Mouse (Mus musculus): ENCODE results near the gene Rin2. TPM values are rescaled to one million over a fixed set of nuclear protein-coding genes. Genes with fewer than 3 reads are reported as not detected.

Rin2 gene
- total RNA-seq, 2 experiments from 2014 or later: 39.7 to 53.6 TPM

DNA sequence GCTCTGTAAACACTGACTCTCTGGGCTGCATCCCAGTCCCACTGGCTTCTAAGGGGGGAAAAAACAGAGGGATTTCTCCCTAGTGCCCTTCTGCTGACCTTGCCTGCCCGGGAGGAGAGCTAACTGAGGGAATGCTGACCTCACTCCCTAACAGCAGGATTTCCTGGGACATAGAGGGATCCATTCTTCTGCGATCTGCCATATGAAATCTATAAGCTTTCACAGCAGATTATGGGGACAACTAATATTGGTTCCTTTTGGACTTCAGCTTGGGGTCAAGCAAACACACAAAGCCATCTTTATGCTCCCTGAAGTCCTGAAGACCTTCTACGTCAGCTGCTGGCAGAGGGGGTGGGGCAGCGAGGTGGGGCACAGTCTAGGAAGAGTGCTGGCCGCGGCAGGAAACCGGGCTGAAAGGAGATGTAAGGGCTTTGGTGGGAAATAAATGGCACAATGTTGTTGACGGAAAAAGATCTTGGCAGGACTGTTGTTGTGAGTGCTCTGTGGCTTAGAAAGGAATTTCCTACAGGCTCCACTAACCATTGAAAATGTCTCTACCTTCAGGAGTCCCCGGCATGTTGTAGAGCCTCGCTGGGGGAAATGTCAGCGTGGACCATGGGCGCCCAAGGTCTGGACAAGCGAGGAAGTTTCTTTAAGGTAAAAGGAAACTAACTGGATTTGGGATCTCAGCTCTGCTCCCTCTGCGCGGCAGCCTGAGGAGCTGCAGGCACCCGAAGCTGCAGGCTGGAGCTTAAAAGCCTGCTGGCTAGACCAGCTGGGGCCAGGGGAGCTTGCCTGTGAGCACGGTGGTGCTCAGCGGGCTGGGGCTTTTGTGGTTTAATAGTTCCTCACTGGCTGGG, 111.0 kb downstream of the Rin2 start:
- peak; percentile 36 for ATAC-seq (ENCODE audit: poor library complexity, severe bottlenecking)

DNA sequence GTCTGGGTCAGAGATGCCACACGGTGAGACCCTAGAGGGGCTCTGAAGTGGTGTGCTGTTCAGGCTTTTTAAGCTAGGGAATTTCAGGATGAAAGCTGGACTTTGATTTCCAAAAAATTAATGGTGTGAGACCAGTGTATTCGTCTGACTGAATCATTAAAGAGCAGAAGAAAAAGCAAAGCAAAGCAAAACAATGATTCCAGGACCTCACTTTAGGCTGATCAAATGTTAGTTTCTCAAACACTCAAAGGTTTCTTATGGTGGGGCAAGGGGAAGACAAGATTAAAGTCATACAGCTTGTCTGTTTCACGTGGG, 111.6 kb downstream of the Rin2 start:
- no peak for ATAC-seq (ENCODE audit: poor library complexity, severe bottlenecking)

DNA sequence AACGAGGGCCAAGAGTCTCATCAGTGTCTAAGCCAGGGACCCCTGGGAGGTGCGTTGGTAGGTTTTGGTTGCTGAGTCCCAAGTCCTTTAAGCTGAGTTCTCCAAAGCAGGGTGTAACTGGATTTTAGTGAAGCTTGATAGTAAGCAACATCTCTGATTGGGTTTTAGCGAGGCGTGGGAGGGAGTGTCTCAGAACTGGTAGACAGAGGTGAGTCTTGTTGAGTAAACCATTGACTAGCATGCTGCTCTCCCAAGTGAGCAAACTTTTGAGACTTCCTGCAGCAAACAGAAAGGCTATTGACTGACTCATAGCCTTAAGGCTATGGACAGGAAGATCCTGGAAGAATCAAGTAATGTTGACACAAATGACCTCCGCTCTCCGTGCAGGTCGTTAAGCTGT, 112.5 kb downstream of the Rin2 start:
- no peak for ATAC-seq (ENCODE audit: poor library complexity, severe bottlenecking)

DNA sequence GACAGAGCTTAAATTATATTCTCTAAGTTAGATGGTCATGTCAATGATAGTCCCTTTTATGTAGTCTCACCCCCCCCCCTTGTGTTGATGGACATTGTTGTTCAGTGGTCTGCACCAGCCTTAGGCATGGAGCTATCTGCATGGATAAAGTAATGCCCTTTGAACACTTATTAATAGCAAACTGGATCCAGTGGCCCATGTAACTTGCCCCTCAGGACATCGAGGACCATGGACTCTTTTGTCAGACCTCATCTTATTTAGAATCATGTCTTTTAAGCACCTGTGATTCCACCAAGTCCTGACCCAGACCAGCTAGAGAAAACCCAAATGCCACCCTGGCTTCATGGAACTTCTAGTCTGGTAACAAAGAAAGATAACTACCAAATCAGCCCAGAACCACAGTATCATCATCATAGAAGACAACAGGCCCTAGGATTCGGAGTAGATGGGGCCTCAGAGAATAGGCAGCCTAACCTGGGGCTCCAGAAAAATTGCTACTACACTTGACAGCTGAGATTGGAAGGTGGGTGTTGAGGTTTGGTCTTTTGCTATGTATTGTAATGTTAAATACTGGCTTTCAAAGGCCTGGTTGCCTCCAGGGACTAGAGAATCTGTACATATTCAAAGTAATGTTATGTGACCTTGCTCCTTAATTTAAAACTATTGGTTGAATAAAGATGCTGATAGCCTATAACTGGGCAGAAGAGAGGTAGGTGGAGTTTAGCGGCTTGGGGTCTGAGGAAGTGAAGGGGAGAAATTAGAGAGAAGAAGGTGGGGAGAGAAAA, 113.7 kb downstream of the Rin2 start:
- no peak for ATAC-seq (ENCODE audit: poor library complexity, severe bottlenecking)

DNA sequence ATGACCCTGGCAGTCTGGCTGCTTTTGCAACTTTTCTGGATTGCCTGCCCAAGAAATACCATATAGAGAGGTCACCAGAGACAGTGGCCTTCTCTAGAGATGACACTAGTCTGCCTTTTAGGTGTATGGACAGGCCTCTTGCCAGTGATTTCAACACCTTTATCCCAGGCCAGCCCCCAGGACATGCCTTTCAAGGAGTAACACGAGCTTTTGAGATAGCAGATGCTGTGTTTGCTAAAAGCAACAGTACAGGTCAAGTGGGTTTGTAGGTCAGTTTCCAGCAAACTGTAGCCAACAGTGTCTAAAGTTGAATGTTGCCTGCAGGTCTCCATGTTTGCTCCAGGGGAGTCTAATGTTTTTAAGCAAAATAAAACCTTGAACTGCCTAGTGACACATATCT, 118.7 kb downstream of the Rin2 start:
- ATAC-seq (ENCODE audit: poor library complexity, severe bottlenecking): no peak

DNA sequence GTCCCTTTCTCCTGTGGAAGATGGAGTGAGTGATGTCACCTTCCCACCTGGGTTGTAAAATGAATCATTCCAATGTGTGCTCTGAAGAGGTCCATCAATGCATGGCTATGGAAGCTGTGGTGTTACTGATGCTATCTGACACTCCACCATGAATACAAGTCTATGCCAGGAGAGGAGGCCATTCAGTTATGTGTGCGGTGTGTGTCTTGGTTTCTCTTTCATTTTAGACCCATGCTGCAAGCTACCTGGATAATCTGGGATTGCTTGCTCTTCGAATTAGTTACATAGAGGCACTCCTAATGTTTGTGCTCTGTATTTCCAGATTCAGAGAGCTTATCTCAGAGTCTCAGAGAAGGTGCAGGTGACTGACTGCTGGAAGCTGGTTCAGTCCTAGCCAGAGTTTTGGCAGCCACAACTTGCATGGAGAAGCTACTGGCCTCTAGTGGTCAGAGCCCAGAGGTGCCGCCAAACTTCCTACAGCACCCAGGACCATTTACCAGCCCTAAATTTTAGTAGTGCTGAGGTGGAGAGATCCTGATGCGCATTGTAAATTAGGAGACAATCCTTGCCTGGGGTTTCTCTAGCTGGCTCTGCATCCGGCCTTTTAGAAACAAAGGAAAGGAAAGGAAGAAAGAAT, 119.4 kb downstream of the Rin2 start:
- peak; percentile 94 for ATAC-seq (ENCODE audit: poor library complexity, severe bottlenecking)

DNA sequence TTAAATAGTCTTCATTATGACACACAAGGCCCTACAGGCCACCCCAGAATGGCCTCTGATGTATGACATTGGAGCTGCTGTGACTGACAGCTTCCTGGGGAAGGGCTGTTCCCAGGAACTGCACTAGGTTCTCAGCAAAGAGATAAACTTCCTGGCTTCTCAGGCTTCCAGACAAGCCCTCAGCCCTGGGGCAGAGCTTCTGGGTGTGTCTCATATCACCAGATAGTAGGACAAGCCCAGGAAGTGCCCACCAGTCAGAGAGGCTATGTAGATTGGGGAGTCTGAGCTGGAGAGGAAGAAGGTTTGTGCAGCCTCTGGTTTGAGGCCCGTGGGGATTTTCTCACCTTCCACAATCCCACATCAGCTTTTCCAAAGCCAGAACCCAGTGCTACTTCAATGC, 122.8 kb downstream of the Rin2 start:
- no peak for ATAC-seq (ENCODE audit: poor library complexity, severe bottlenecking)

DNA sequence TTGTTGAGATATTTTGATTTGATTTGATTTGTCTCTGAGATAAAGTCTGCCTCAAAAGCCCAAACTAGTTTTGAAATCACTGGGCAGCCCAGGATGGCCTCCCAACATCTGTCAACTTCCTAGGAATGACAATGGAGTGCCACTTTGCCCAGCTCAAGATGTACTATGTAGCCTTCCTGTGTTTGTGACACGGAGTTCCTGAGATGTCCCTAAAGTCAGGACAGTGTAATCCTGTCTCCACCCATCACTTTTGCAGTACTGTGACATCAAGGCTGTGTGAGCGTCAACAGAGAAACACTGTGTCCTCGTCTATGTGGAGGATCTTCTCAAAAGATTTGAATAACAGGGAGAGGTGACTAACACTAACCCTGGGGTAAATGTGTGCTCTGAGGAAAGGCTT, 123.9 kb downstream of the Rin2 start:
- no peak for ATAC-seq (ENCODE audit: poor library complexity, severe bottlenecking)

DNA sequence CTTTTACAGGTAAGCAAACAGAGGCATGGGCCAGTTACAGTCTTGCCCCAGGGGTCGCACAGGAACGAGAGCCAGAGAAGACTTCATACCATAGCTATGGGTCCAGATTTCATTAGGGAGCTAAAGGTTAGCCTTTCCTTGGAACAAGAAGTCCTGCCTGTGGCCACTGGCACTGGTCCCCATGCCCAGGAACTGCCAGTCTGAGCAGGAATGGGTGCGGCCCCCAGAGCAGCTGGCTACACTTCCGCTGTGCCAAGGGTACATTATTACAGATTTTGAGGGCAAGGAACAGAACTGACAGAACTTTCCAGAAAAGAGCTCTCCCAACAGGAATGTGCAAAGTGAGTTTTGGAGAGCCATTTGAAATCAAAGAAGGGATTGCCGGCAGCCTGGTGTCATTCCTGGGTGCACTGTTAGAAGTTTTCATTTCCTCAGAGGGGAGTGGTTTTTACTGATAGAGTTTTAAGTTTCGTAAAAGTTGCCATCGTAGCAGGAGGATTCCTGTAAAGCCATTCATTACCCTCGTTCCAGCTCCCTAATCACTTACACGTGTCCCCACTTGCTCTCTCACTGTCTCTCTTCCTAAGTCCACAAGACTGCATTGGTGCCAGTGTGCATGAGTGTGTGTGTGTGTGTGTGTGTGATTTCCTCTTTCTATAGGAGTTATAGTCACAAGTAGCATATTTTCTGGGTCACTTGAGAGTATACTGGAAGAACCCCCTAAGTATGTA, 126.5 kb downstream of the Rin2 start:
- ATAC-seq (ENCODE audit: poor library complexity, severe bottlenecking): no peak

DNA sequence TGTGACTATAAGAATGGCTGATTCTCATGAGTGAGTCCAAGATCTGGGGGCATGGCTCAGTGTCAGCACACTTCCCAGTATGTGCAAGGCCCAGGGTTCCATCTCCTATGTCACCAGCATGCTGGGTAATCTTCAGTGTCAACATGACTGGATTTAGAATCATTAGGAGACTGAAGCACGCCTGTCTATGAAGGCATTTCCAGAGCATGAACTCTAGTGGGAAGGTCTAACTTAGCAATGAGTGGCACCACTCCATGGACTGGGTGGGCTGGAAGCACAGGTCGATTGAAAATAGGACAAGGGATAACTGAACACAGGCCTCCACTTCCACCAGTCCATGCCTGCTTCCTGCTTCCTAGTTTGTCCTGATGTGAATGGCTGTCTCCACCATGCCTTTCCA, 127.6 kb downstream of the Rin2 start:
- no peak for ATAC-seq (ENCODE audit: poor library complexity, severe bottlenecking)

DNA sequence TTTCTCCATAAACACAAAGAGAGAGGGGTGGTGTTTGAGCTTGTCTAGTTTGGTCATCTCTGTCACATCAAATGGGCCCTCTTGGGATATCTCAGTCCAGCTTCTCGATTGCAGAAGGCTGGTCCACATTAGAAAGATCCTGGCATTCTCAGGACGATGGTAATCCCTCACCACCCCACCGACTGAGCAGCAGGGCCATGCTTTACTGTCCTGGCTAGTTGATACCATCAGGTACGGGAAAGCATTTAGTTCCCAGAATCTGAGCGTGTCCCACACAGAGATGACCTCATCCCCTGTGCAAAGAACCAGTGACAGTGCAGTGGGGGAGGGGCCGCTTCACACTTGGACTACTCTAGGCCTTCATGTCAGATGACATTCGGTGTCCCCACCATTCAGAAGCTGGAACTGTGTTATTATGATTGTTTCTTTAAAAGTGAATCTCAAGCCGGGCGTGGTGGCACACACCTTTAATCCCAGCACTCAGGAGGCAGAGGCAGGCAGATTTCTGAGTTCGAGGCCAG, 128.9 kb downstream of the Rin2 start:
- no peak for ATAC-seq (ENCODE audit: poor library complexity, severe bottlenecking)

DNA sequence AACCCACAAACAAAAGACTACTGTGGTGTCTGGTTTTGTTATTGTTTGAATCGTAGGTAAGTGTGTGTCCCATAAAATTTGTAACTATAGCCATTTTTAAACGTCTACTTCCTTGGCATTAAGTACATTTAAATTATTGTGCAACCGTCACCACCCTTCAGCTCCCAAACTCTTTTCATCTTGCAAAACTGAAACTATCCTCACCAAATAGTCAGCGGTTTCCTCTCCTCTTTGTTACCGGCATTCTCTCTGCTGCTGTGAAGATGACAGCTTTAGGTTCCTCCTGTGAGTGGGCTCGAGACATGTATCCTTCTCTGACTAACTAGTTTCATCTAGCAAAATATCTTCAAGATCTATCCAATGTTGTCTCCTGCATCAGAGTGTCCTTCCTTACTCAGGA, 129.5 kb downstream of the Rin2 start:
- peak; percentile 66 for ATAC-seq (ENCODE audit: poor library complexity, severe bottlenecking)

DNA sequence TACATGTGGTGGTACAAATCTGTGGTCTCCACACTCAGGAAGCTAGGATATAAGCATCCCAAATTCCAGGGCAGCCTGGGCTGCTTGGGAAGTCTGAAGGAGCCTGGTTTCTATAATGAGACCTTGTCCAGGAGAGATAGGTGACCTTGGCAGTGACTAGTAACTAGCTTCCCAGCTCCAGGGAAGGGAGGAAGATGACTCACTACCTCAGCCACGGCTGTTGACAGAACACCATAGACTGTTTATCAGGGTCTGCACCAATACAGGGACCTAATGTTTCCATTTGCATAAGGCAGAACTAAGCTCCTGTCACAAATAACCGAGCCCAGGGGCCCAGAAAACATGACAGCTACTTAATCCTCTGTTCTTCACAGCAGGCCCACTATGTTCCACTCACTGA, 132.3 kb downstream of the Rin2 start:
- no peak for ATAC-seq (ENCODE audit: poor library complexity, severe bottlenecking)

DNA sequence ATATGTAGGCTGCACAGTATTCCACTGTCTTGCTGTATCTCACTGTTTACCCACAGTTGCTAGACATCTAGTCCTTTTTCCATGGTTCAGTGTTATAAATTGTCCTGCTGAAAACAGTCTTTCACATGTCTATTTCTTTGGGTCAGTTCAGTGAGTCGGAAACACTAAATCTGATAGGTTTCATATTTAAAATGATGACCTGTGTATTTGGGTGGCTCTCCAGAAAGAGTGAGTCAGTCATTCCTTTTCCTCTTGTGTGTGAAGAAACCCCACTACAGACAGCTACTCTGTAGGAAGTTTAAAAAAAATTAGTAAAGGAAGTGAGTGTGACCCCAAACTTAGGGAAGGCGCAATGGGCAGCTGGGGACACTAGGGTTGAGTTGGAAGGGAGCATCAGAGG, 133.2 kb downstream of the Rin2 start:
- ATAC-seq (ENCODE audit: poor library complexity, severe bottlenecking): no peak

DNA sequence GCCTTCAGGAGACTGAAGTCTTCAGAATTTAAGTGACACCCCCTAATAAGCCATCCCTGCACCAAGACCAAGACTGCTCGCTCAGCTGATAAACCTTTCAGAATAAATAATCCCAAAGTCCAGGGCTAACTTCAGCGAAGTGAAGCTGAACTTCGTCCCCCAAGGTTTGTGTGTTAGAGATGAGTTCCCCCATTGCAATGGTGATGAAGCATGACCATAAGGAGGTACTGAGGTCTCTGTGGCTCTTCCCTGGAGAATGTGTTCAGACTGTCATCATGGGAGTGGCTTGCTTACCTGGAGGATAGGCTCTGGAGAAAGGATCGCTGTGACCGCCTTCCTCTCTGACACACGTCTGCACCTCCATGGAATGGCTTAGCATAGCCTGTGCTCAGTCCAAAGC, 133.7 kb downstream of the Rin2 start:
- ATAC-seq (ENCODE audit: poor library complexity, severe bottlenecking): no peak

DNA sequence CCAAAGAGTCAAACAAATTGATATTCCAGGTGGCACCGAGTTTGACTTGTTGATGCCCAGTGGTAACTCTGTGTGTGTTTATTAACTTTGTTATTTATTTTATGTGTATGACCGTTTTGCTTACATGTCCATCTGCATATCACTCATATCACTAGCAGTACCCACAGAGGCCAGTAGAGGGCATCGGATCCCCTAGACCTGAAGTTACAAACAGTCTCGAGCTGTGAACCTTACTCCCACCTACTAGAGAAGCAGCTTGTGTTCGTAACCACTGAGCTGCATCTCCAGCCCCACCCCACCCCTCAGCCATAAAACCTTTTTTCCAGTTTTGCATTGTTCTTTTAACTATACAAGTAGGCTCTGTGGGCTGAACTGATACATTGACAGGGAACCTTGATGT, 135.7 kb downstream of the Rin2 start:
- ATAC-seq (ENCODE audit: poor library complexity, severe bottlenecking): peak; percentile 47

DNA sequence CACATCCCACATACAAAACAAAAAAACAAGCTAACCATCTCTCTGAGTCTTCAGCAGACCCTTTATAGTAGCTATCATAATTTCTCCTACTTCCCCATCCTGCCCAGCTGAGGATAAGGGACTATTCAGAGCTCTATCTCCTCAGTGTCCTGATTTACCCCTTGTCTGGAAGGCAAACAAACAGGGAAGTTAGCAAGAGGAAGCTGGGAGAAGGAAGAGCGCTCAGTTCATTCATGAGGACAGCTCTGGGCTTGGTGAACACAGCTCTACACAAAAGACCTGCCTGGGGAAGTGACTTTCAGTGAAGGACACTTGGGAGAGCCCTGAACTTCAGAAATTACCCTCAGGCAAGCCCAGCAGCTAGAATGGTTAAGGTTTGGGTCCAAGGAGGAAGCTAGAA, 137.8 kb downstream of the Rin2 start:
- ATAC-seq (ENCODE audit: poor library complexity, severe bottlenecking): peak; percentile 79

DNA sequence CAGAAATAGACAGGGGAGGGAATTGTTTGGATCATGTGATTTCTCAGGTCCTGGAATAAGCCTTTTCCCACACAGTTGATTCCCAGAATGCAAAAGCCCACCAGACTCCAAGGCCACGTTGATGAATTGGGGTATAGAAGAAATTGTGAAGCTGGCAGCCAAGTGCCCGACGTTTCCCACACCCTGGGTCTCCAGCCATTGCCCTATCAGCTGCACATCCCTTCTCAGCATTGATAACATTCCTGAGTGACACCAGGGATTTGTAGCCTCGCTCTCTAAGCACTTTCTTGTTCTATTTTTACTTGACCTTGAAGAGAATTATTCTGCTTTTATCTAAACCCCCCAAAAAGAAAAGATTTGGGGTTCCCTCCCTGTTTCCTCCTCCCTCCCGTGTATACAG, 142.2 kb downstream of the Rin2 start:
- ATAC-seq (ENCODE audit: poor library complexity, severe bottlenecking): no peak

DNA sequence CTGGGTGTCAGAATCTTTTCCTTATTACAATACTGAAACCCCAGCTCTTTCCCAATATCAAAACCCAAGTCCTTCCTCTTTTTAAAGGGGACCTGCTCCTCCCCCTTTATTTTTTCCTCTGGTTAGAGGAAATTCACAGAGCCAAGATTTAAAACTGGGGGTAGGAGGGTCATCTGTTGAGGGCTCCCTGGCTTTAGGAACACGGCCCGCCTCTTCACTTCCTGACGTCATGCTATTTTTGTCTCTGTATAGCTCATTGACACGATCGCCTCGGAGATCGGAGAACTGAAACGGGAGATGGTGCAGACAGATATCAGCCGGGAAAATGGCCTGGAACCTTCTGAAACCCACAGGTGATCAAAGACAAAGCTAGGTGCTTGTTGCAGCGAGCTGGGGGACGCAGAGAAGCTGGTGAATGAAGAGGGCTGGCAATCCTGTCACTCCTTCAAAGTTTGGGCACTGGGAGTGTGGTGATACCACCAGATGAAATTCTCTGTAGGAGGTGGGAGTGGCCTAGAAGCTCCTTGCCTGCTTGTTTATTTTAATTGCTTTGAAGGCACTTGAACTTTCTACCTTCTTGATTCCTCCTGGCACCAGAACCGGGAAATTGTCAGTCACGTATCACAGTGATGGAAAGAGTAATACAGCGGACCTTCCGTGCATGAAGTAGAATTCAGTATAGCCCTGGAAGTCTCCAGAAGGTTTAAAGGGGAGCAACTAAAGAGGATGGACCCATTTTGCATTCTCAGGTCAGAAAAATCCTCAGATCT, 147.2 kb downstream of the Rin2 start:
- ATAC-seq (ENCODE audit: poor library complexity, severe bottlenecking): peak; percentile 83
